8 mouse cellular contexts compared by ENCODE assay signal in genomic region chr10:52417299-52417997, GRCm38 (mm10). TPM values are rescaled to one million over a fixed set of nuclear protein-coding genes. Genes with fewer than 3 reads are reported as not detected.
DNase-seq lines count a peak whose midpoint lies in the region; ATAC-seq lines count a peak whose summit lies in the region.

Gene Nus1 (plus strand): TSS chr10:52417547.

- H3K36me3 ChIP-seq in megakaryocyte, embryonic 14.5 days (replicated peaks; ENCODE audit: low read length): peaks cover 11% of the 10 kb centered on the region

- peak within 1 kb of the TSS; percentile 92 for H3K4me3 ChIP-seq in megakaryocyte, embryonic 14.5 days (replicated peaks)

- H3K9me3 ChIP-seq in megakaryocyte, embryonic 14.5 days: no peaks in the 10 kb centered on the region

- ATAC-seq in common myeloid progenitor, adult 5-6 weeks (replicated peaks; ENCODE audit: low read depth, poor library complexity, severe bottlenecking): peak; percentile 93

- H3K4me1 ChIP-seq in megakaryocyte, embryonic 14.5 days: peaks cover 55% of the 10 kb centered on the region

- peak; percentile 99 for DNase-seq in ZHBTc4 (ENCODE audit: low read depth, low spot score)
- DNase-seq in gastrocnemius, adult 8-10 months (ENCODE audit: low spot score in 2 of 2): peak; percentile 93 to 94
- peak; percentile 77 for DNase-seq in hindlimb bud, embryonic 11.5 days (ENCODE audit: extremely low spot score, low read depth, low spot score)
- DNase-seq in left cerebral cortex, adult 8-10 months (ENCODE audit: low spot score in 2 of 2): peak; percentile 86 to 97
- DNase-seq in right cerebral cortex, postnatal 10 days (ENCODE audit: low spot score in 2 of 2): peak; percentile 99
- DNase-seq in urinary bladder, postnatal 25 days (ENCODE audit: low spot score): peak; percentile 95

- peaks cover 2% of the 10 kb centered on the region for H3K27me3 ChIP-seq in megakaryocyte, embryonic 14.5 days (replicated peaks)

RNA-seq across cellular contexts. Expression of gene Nus1, which starts in this region (rescaled TPM):
- total RNA-seq in common myeloid progenitor, adult 5-6 weeks (2017): 31.1 and 32.6 TPM in 2 replicates
- 10 to 100 TPM; 15.4 to 26.3 (median 19.9) TPM for total RNA-seq in gastrocnemius, adult 8-10 months (2022)
- total RNA-seq in left cerebral cortex, adult 8-10 months (2022): 10 to 100 TPM; 56.8 to 71.7 (median 60.3) TPM
- 12.7 and 17.5 TPM in 2 replicates for polyA plus RNA-seq in megakaryocyte, embryonic 14.5 days (2012; ENCODE audit: insufficient read depth, low replicate concordance)

Comparison
In these comparisons a context has a peak if more than half of its experiments do, and no peak if none do; other contexts are left out.
1. Peak in every context shown above with its lines: DNase-seq, ATAC-seq and H3K4me3 ChIP-seq.